Mouse (Mus musculus) myocyte (in vitro differentiated cells): ENCODE measurements around the gene Gm136. TPM values are rescaled to one million over a fixed set of nuclear protein-coding genes. Genes with fewer than 3 reads are reported as not detected.

Source experiments
- H3K27me3 ChIP-seq: one replicate; pipeline ENCODE4 v1.6.1; 2011; ENCODE audit not compliant: control insufficient read depth, insufficient read depth, insufficient read length
- H3K36me3 ChIP-seq: one replicate; pipeline ENCODE4 v1.6.1; 2011; ENCODE audit not compliant: control insufficient read depth, insufficient read depth
- H3K4me2 ChIP-seq: one replicate; pipeline ENCODE4 v1.6.1; 2011; ENCODE audit warnings: low read depth, control low read depth
- H3K4me3 ChIP-seq: one replicate; pipeline ENCODE4 v1.5.1; 2011; ENCODE audit warnings: mild to moderate bottlenecking, control low read depth, moderate library complexity
- H3K79me2 ChIP-seq: one replicate; pipeline ENCODE4 v1.6.1; 2011; ENCODE audit not compliant: control insufficient read depth, insufficient read depth
- H3ac ChIP-seq: one replicate; pipeline ENCODE4 v1.6.1; 2011; ENCODE audit not compliant: control insufficient read depth, insufficient read length
- CEBPB ChIP-seq: IDR thresholded peaks from 2 replicates; pipeline ENCODE4 v1.6.1; 2011; ENCODE audit warnings: mild to moderate bottlenecking, moderate library complexity; ENCODE audit not compliant: poor library complexity, insufficient read depth, severe bottlenecking
- E2F4 ChIP-seq: IDR thresholded peaks from one replicate; pipeline ENCODE4 v1.6.1; 2011; ENCODE audit warnings: mild to moderate bottlenecking, control low read depth, moderate library complexity; ENCODE audit not compliant: insufficient read depth
- MAX ChIP-seq: IDR thresholded peaks from one replicate; pipeline ENCODE4 v1.6.1; 2011; ENCODE audit warnings: low read depth, mild to moderate bottlenecking, control low read depth
- MYOD1 ChIP-seq, 3 experiments: IDR thresholded peaks; one replicate each; pipeline ENCODE4 v1.6.1; 2011; ENCODE audit warnings: control low read depth in 2 of 3, low read depth in 2 of 3, mild to moderate bottlenecking in 2 of 3, moderate library complexity in 1 of 3; ENCODE audit not compliant: insufficient read length in 2 of 3, control insufficient read depth in 1 of 3
- MYOG ChIP-seq, 3 experiments: IDR thresholded peaks; one replicate each; pipeline ENCODE4 v1.6.1; 2011; ENCODE audit warnings: control low read depth in 2 of 3, low read depth in 2 of 3, mild to moderate bottlenecking in 2 of 3; ENCODE audit not compliant: insufficient read length in 2 of 3, control insufficient read depth in 1 of 3, insufficient read depth in 1 of 3
- POLR2A ChIP-seq: IDR thresholded peaks from one replicate; pipeline ENCODE4 v1.6.1; 2011; ENCODE audit warnings: low read depth, mild to moderate bottlenecking, control low read depth, moderate library complexity; ENCODE audit not compliant: insufficient read length
- POLR2AphosphoS2 ChIP-seq: IDR thresholded peaks from one replicate; pipeline ENCODE4 v1.6.1; 2011; ENCODE audit warnings: low read depth, control low read depth; ENCODE audit not compliant: insufficient read length
- REST ChIP-seq: IDR thresholded peaks from one replicate; pipeline ENCODE4 v1.6.1; 2011; ENCODE audit warnings: mild to moderate bottlenecking, control low read depth, moderate library complexity; ENCODE audit not compliant: insufficient read depth, insufficient read length
- SRF ChIP-seq: IDR thresholded peaks from one replicate; pipeline ENCODE4 v1.6.1; 2011; ENCODE audit warnings: low read depth; ENCODE audit not compliant: control insufficient read depth, insufficient read length
- TCF12 ChIP-seq: IDR thresholded peaks from one replicate; pipeline ENCODE4 v1.6.1; 2011; ENCODE audit warnings: mild to moderate bottlenecking, control low read depth; ENCODE audit not compliant: poor library complexity, insufficient read depth, severe bottlenecking
- TCF3 ChIP-seq: IDR thresholded peaks from one replicate; pipeline ENCODE4 v1.6.1; 2011; ENCODE audit warnings: low read depth, control low read depth; ENCODE audit not compliant: insufficient read length
- USF1 ChIP-seq: IDR thresholded peaks from one replicate; pipeline ENCODE4 v1.6.1; 2011; ENCODE audit warnings: low read depth, mild to moderate bottlenecking, control low read depth, moderate library complexity
- polyA plus RNA-seq: library from polyadenylated mRNA; unstranded; fragments of >200 nt; fragmentation: generic; extraction: Trizol; gene quantifications from one replicate; pipeline ENCODE4 v1.2.1, GENCODE M21; 2012; ENCODE audit warnings: missing spikeins

The Gm136 gene
- polyA plus RNA-seq, 1 experiment = not detected

DNA sequence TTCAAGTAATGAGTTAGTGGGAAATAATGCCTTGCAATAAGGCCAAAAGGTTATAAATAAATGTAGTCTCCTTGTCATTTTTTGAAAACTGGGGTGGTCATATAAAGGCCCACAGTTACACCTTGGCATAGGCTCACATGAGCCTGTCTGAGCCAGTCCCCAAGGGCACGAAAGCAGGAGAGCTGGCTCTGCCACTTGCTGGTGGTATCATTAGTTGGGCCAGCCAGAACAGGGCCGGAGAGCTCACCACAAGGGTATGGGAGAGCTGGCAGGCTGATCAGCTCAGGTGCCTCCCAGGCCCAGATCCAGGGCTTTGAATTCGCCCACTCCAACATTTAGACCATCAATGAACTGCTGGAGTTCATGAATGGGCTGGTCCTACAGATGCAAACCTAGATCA is 30.4 kb upstream of the Gm136 start:
- Histone ChIP-seq H3K79me2 (no peaks in the 10 kb centered on the region), H3ac (no peak overlapping the region)

DNA sequence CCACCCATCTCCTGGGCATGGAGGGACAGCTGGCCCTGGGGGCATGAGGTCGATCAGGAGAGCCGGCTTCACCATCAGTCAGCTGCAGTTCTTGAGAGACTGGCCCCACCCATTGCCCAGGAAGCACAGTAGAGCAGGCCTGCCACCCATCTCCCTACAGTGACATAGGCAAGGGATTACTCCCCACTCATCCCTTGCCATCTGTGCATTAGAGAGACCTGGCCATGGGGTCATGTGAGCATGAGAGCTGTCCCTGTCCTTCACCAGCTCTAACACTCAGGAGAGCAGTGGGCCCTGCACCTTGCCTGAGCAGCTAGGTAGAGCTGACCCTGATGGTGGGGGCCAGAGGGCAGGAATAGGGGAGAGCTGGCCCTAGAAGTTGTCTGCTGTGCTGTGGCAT is 29.6 kb upstream of the Gm136 start:
- Histone ChIP-seq H3K4me3 (no peak overlapping the region), H3K79me2 (no peaks in the 10 kb centered on the region), H3K4me2 (no peak overlapping the region), H3K27me3 (no peaks in the 10 kb centered on the region), H3ac (no peak overlapping the region), H3K36me3 (no peaks in the 10 kb centered on the region)
- TF ChIP-seq POLR2A = no peak
- TF ChIP-seq TCF12 = no peak
- no peak for TF ChIP-seq CEBPB
- TF ChIP-seq MYOG (IDR thresholded peaks at IDR 0.05; ENCODE audit: control insufficient read depth in 1 of 3, insufficient read depth in 1 of 3, insufficient read length in 2 of 3, low read depth in 2 of 3) = no peak
- TF ChIP-seq E2F4 = no peak
- no peak for TF ChIP-seq MAX
- TF ChIP-seq USF1 = no peak
- TF ChIP-seq POLR2AphosphoS2 = no peak
- TF ChIP-seq TCF3 = no peak
- no peak for TF ChIP-seq SRF
- no peak for TF ChIP-seq REST
- no peak for TF ChIP-seq MYOD1 (IDR thresholded peaks at IDR 0.05; ENCODE audit: control insufficient read depth in 1 of 3, insufficient read length in 2 of 3, low read depth in 2 of 3)

More for the DNA sequence above, 30.4 kb upstream of the Gm136 start:
- no peak for TF ChIP-seq SRF
- TF ChIP-seq MYOD1 (IDR thresholded peaks at IDR 0.05; ENCODE audit: control insufficient read depth in 1 of 3, insufficient read length in 2 of 3, low read depth in 2 of 3) = no peak
- no peak for TF ChIP-seq POLR2A
- no peak for TF ChIP-seq TCF12
- TF ChIP-seq E2F4 = no peak
- TF ChIP-seq MYOG (IDR thresholded peaks at IDR 0.05; ENCODE audit: control insufficient read depth in 1 of 3, insufficient read depth in 1 of 3, insufficient read length in 2 of 3, low read depth in 2 of 3) = no peak
- TF ChIP-seq REST = no peak
- TF ChIP-seq POLR2AphosphoS2 = no peak
- no peak for TF ChIP-seq MAX
- TF ChIP-seq USF1 = no peak
- no peak for TF ChIP-seq CEBPB
- TF ChIP-seq TCF3 = no peak
- Histone ChIP-seq H3K27me3 (no peaks in the 10 kb centered on the region), H3K4me2 (no peak overlapping the region), H3K4me3 (no peak overlapping the region), H3K36me3 (no peaks in the 10 kb centered on the region)

DNA sequence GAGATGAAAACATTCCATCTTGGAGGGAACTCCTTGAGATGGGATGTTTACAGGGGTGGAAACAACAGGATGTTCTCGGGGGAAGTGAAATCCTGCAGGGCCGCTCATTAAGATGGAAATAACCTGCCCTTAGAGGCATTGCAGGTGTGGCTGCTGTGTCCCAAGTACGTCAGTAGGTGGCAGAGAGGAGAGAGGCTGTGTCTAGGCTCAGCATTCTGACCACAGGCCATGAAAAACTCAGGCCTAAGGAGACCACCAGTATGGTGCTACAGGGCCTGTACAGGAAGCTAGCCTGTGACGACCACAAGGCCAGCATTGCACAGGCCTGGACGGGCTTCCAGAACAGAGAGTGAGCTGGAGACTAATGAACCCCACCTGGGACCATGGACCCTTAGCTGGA is 28.8 kb upstream of the Gm136 start:
- H3K4me2 ChIP-seq = no peak overlapping the region
- H3K36me3 ChIP-seq = no peaks in the 10 kb centered on the region
- H3K4me3 ChIP-seq = no peak overlapping the region
- H3K27me3 ChIP-seq = no peaks in the 10 kb centered on the region
- no peak overlapping the region for H3ac ChIP-seq
- H3K79me2 ChIP-seq = no peaks in the 10 kb centered on the region
- no peak for TF ChIP-seq POLR2A
- no peak for TF ChIP-seq TCF3
- TF ChIP-seq REST = no peak
- TF ChIP-seq E2F4 = no peak
- no peak for TF ChIP-seq USF1
- TF ChIP-seq SRF = no peak
- no peak for TF ChIP-seq TCF12
- no peak for TF ChIP-seq MYOG (IDR thresholded peaks at IDR 0.05; ENCODE audit: control insufficient read depth in 1 of 3, insufficient read depth in 1 of 3, insufficient read length in 2 of 3, low read depth in 2 of 3)
- no peak for TF ChIP-seq CEBPB
- TF ChIP-seq POLR2AphosphoS2 = no peak
- no peak for TF ChIP-seq MYOD1 (IDR thresholded peaks at IDR 0.05; ENCODE audit: control insufficient read depth in 1 of 3, insufficient read length in 2 of 3, low read depth in 2 of 3)
- TF ChIP-seq MAX = no peak

DNA sequence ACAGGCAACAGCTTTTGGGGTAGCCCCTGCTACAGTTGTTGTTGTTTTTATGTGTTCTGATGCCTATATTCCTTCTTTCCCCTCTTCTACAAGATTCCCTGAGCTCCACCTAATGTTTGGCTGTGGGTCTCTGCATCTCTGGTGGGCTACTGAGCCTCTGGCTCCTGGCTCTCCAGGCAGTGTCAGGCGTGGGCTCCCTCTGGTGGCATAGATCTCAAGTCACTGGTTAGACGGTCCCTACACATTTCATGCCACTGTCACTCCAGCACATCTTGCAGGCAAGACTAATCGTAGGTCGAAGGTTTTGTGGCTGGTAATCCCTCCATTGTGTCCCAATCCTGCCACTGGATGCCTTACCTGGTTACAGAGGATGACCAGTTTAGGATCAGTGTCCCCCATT is 26.7 kb upstream of the Gm136 start:
- Histone ChIP-seq H3K36me3 (no peaks in the 10 kb centered on the region), H3K27me3 (no peaks in the 10 kb centered on the region), H3K79me2 (no peaks in the 10 kb centered on the region), H3K4me3 (no peak overlapping the region), H3K4me2 (no peak overlapping the region), H3ac (no peak overlapping the region)
- TF ChIP-seq MAX (no peak), MYOD1 (IDR thresholded peaks at IDR 0.05; ENCODE audit: control insufficient read depth in 1 of 3, insufficient read length in 2 of 3, low read depth in 2 of 3) (no peak)

DNA sequence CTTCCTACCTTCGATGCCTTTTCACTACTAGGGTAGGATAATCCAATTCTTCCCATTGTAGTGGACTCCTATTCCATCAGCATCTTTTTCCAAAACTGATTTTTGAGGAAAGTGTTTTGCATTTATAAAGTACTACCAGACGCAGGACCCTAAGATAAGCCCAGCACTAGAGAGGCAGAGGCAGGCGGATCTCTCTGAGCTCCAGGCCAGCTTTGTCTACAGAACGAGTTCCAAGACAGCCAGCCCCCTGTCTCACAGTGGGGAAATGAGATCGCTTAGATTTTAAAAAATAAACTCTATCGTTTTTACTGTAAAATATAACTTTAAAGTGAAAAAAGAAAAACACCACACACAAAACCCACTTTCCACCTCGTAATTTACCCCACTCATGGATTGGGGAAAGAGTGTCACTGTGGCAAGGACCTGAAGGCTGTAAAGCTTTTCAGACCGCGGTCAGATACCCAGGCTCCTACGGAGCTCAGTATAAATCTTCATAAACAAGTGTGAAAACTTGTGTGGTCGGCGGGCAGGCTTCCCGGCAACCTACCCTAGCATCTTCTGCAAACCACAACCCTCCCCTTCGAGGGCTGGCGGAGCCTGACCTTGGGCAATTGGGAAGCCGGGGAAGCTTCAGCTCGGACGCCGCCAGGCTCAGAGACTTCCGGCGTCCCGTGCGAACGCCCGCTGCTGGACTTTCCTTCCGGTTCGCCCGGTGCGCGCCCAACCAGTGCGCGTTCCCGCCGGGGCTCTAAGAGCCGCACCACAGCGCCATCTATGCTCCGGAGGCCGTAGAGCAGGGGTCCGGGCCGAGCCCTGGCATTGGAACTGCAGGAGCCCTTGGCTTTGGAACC is 21.8 kb upstream of the Gm136 start, which contains the start of gene Smim8:
Gene Smim8, minus strand, starts transcription at position 747 of the 851 bp plus-strand sequence.
- Histone ChIP-seq H3K4me3 (peak within 1 kb of the TSS; percentile 60), H3ac (no peak within 1 kb of the TSS), H3K79me2 (no peaks in the 10 kb centered on the region), H3K27me3 (no peaks in the 10 kb centered on the region), H3K4me2 (peak within 1 kb of the TSS; percentile 91), H3K36me3 (no peaks in the 10 kb centered on the region)
- TF ChIP-seq POLR2A (peak; percentile 72), MYOG (IDR thresholded peaks at IDR 0.05; ENCODE audit: control insufficient read depth in 1 of 3, insufficient read depth in 1 of 3, insufficient read length in 2 of 3, low read depth in 2 of 3) (peak in 1 of 3 experiments; percentile 26), POLR2AphosphoS2 (peak; percentile 71), MYOD1 (IDR thresholded peaks at IDR 0.05; ENCODE audit: control insufficient read depth in 1 of 3, insufficient read length in 2 of 3, low read depth in 2 of 3) (no peak)
